Mouse (Mus musculus): ENCODE results near the gene Cdc42bpb.

The Cdc42bpb gene

GRCm38 (mm10) chr12:111284532-111284931 is 93.0 kb downstream of the Cdc42bpb start:
- no peak for DNase-seq (ENCODE audit: low spot score)

- no peak for DNase-seq (ENCODE audit: low spot score)
Measured at GRCm38 (mm10) chr12:111283573-111283972, 93.9 kb downstream of the Cdc42bpb start.

GRCm38 (mm10) chr12:111276371-111276770 is 101.1 kb downstream of the Cdc42bpb start:
- no peak for DNase-seq (ENCODE audit: low spot score)

GRCm38 (mm10) chr12:111275150-111275841 is 102.2 kb downstream of the Cdc42bpb start:
- no peak for DNase-seq (ENCODE audit: low spot score)

GRCm38 (mm10) chr12:111274447-111275149 is 102.9 kb downstream of the Cdc42bpb start:
- no peak for DNase-seq (ENCODE audit: low spot score)

- DNase-seq (ENCODE audit: low spot score) = no peak
Measured at GRCm38 (mm10) chr12:111274006-111274405, 103.5 kb downstream of the Cdc42bpb start.

- DNase-seq (ENCODE audit: low spot score) = peak; percentile 79
Measured at GRCm38 (mm10) chr12:111272420-111272819, 105.1 kb downstream of the Cdc42bpb start.

GRCm38 (mm10) chr12:111271966-111272365 is 105.6 kb downstream of the Cdc42bpb start:
- DNase-seq (ENCODE audit: low spot score) = no peak

GRCm38 (mm10) chr12:111271406-111271805 is 106.1 kb downstream of the Cdc42bpb start:
- no peak for DNase-seq (ENCODE audit: low spot score)

- DNase-seq (ENCODE audit: low spot score) = no peak
Measured at GRCm38 (mm10) chr12:111270629-111271277, 106.8 kb downstream of the Cdc42bpb start, which contains the start of gene Amn. Amn (plus strand) TSS chr12:111271095.

GRCm38 (mm10) chr12:111267673-111268325 is 109.7 kb downstream of the Cdc42bpb start:
- DNase-seq (ENCODE audit: low spot score) = no peak

GRCm38 (mm10) chr12:111266592-111266991 is 110.9 kb downstream of the Cdc42bpb start:
- no peak for DNase-seq (ENCODE audit: low spot score)

- no peak for DNase-seq (ENCODE audit: low spot score)
Measured at GRCm38 (mm10) chr12:111265212-111265611, 112.3 kb downstream of the Cdc42bpb start.

- DNase-seq (ENCODE audit: low spot score) = no peak
Measured at GRCm38 (mm10) chr12:111263650-111264049, 113.9 kb downstream of the Cdc42bpb start.

- no peak for DNase-seq (ENCODE audit: low spot score)
Measured at GRCm38 (mm10) chr12:111251227-111251626, 126.3 kb downstream of the Cdc42bpb start.

- DNase-seq (ENCODE audit: low spot score) = no peak
Measured at GRCm38 (mm10) chr12:111250116-111250515, 127.4 kb downstream of the Cdc42bpb start.

GRCm38 (mm10) chr12:111249095-111249494 is 128.4 kb downstream of the Cdc42bpb start:
- no peak for DNase-seq (ENCODE audit: low spot score)

- DNase-seq (ENCODE audit: low spot score) = no peak
Measured at GRCm38 (mm10) chr12:111246808-111247464, 130.6 kb downstream of the Cdc42bpb start.

- no peak for DNase-seq (ENCODE audit: low spot score)
Measured at GRCm38 (mm10) chr12:111245070-111245469, 132.4 kb downstream of the Cdc42bpb start.

- DNase-seq (ENCODE audit: low spot score) = no peak
Measured at GRCm38 (mm10) chr12:111243733-111244132, 133.8 kb downstream of the Cdc42bpb start.

Measured in urinary bladder, postnatal 14 days (tissue).